Mouse (Mus musculus): ENCODE measurements at regions not wholly inside any gene's neighbourhood (a gene's known extent, or its start where the extent isn't known, plus 50 kb on each side); places are given as distances from the start of the nearest gene placed in this dataset.
A peak's percentile ranks its signal among the peaks of the same experiment; 100 is the strongest.
"Not testable (repeated sequence)": the region's sequence is repeated elsewhere in the genome, so short reads cannot be mapped to it uniquely, and the experiment has no call there.

DNA sequence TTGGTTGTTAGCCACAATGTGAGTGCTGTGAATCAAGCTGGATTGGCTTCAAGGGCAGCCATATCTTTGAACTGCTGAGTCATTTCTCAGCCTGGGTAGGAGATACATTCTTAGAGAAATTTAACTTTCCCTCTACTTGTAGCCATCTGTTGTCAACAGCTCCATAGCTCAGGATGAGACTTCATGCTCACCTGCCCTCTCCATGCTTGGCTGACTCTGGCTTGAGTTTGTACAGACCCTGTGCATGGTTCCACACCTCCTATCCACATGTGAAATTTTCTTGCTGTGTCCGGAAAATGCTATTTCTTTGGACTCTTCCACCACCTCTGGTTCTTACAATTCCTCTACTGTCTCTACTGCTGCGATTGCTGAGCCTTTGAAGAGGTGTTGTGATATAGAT lies 173.9 kb downstream of the Fbxo4 start:
- 58% methylated on average over 2 of the region's 2 CpGs for WGBS
- DNase-seq, result peak; percentile 49
- Histone ChIP-seq H3K4me3 (ENCODE audit: insufficient read depth, low read depth, low read length) (no peak overlapping the region), H3K36me3 (ENCODE audit: control insufficient read depth, insufficient read depth, low read length) (no peaks in the 10 kb centered on the region), H3K27me3 (replicated peaks; ENCODE audit: control insufficient read depth, insufficient read depth, low read length) (no peaks in the 10 kb centered on the region), H3K27ac (ENCODE audit: insufficient read depth, low read depth, low read length) (peak overlapping the region; percentile 39), H3K4me1 (ENCODE audit: control insufficient read depth, insufficient read depth, low read length) (peaks cover 5% of the 10 kb centered on the region; the same call in 1 of the 2 replicates)
- no peak for TF ChIP-seq POLR2A (IDR thresholded peaks at IDR 0.05; ENCODE audit: low read depth, low read length)

DNA sequence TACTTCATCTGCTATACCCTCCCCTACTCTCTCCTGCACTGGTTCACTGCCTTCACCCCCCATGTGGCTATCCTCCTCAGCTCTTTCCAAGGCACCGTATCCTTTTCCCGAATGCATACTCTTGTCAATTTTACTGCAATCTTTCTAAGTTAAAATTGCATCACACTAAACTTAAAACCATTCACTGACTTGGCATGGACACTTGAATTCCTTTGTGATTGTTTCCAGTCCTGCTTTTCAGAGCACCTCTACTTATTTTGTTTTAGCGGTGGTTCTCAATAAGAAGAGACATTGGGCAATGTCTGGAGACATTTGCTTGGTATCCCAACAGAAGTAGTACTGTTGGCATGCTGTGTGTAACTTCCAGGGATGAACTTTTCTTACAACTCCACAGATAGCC lies 192.6 kb upstream of the Ghr start:
- H3K4me1 ChIP-seq (ENCODE audit: control insufficient read depth, insufficient read depth, low read length), result no peaks in the 10 kb centered on the region
- no peaks in the 10 kb centered on the region for H3K27me3 ChIP-seq (replicated peaks; ENCODE audit: control insufficient read depth, insufficient read depth, low read length)
- TF ChIP-seq POLR2A (IDR thresholded peaks at IDR 0.05; ENCODE audit: low read depth, low read length), result no peak
- TF ChIP-seq CTCF (conservative IDR thresholded peaks at IDR 0.05; ENCODE audit: insufficient read depth, insufficient read length, low read depth, low read length), result no peak
- 67% methylated on average over 3 of the region's 3 CpGs for WGBS
- H3K27ac ChIP-seq (ENCODE audit: insufficient read depth, low read depth, low read length), result no peak overlapping the region
- H3K36me3 ChIP-seq (ENCODE audit: control insufficient read depth, insufficient read depth, low read length), result no peaks in the 10 kb centered on the region
- DNase-seq, result no peak
- H3K4me3 ChIP-seq (ENCODE audit: insufficient read depth, low read depth, low read length), result no peak overlapping the region

DNA sequence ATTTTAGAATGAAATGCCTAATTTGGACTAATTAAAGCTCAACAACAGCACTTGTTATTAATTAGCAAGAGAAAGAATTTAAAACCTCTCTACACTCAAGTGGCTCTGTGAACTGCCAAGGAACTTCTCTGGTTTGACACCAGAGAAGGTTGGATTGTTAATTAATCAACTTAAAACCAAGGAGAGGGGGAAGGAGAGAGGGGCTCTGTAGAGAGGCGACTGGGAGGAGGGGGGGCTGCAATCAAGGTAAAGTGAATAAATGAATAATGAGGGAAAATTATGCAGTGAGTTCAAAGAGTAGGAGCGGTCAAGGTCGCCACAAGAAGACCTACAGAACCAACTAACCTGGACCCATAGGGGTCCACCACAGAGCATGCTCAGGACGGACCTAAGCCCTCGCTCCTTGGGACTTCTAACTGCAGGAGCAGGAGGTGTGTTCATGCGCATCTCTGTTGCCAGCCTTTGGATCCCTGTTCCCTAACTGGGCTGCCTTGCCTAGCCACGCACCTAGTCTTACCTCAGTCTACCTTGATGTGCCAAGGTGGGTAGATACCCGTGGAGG lies 189.0 kb upstream of the Ghr start:
- no peak overlapping the region for H3K4me3 ChIP-seq (ENCODE audit: insufficient read depth, low read depth, low read length)
- DNase-seq, result peak; percentile 26
- peak overlapping the region; percentile 68 for H3K27ac ChIP-seq (ENCODE audit: insufficient read depth, low read depth, low read length)
- H3K27me3 ChIP-seq (replicated peaks; ENCODE audit: control insufficient read depth, insufficient read depth, low read length), result no peaks in the 10 kb centered on the region
- H3K36me3 ChIP-seq (ENCODE audit: control insufficient read depth, insufficient read depth, low read length), result no peaks in the 10 kb centered on the region
- no peak for TF ChIP-seq POLR2A (IDR thresholded peaks at IDR 0.05; ENCODE audit: low read depth, low read length)
- no peak for TF ChIP-seq CTCF (conservative IDR thresholded peaks at IDR 0.05; ENCODE audit: insufficient read depth, insufficient read length, low read depth, low read length)
- 53% methylated on average over 8 of the region's 8 CpGs for WGBS
- no peaks in the 10 kb centered on the region for H3K4me1 ChIP-seq (ENCODE audit: control insufficient read depth, insufficient read depth, low read length)

DNA sequence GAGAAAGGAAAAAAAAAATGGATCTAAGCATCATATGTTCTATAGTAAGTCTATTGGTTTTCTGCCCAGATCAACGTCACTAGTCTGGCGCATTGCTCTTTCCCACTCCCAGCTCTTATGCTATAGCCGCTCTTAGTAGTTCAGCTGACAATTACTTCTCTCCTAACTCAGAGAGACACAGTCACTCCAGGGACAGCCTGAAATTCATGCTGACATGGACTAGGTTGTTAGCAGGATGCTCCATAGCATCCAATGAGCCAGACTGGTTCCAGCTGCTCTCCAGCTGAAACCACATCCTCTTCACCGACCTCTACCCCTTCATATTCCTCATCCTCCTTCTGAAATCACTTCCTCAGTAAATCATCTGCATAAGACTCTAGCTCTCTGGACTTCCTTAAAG lies 187.0 kb upstream of the Ghr start:
- Histone ChIP-seq H3K27ac (ENCODE audit: insufficient read depth, low read depth, low read length) (no peak overlapping the region), H3K27me3 (replicated peaks; ENCODE audit: control insufficient read depth, insufficient read depth, low read length) (no peaks in the 10 kb centered on the region), H3K36me3 (ENCODE audit: control insufficient read depth, insufficient read depth, low read length) (no peaks in the 10 kb centered on the region), H3K4me1 (ENCODE audit: control insufficient read depth, insufficient read depth, low read length) (no peaks in the 10 kb centered on the region), H3K4me3 (ENCODE audit: insufficient read depth, low read depth, low read length) (no peak overlapping the region)
- DNase-seq, result peak; percentile 19
- 72% methylated on average over 4 of the region's 4 CpGs for WGBS
- TF ChIP-seq POLR2A (IDR thresholded peaks at IDR 0.05; ENCODE audit: low read depth, low read length) (no peak), CTCF (conservative IDR thresholded peaks at IDR 0.05; ENCODE audit: insufficient read depth, insufficient read length, low read depth, low read length) (no peak)

DNA sequence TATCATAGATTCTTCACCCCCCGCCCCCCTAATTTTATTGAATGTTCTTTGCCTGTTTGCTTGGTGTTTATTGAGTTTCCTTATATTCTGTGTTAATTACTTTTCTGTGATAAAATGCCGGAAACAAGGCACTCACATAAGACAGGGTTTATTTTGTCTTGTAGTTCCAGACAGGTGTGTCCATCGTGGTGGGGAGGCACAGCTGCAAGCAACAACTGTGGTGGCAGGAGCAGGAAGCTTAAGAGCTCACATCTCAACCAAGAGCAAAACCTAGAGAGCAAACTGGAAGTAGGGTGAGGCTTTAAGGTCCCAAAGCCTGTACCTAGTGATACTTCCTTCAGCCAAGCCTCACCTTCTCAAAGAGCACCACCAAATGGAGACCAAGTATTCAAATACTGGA lies 181.4 kb upstream of the Ghr start:
- TF ChIP-seq POLR2A (IDR thresholded peaks at IDR 0.05; ENCODE audit: low read depth, low read length), result no peak
- TF ChIP-seq CTCF (conservative IDR thresholded peaks at IDR 0.05; ENCODE audit: insufficient read depth, insufficient read length, low read depth, low read length), result no peak
- no peak for DNase-seq
- 90% methylated on average over 3 of the region's 3 CpGs for WGBS
- H3K4me3 ChIP-seq (ENCODE audit: insufficient read depth, low read depth, low read length), result no peak overlapping the region
- no peaks in the 10 kb centered on the region for H3K4me1 ChIP-seq (ENCODE audit: control insufficient read depth, insufficient read depth, low read length)
- H3K27ac ChIP-seq (ENCODE audit: insufficient read depth, low read depth, low read length), result no peak overlapping the region
- no peaks in the 10 kb centered on the region for H3K27me3 ChIP-seq (replicated peaks; ENCODE audit: control insufficient read depth, insufficient read depth, low read length)
- no peaks in the 10 kb centered on the region for H3K36me3 ChIP-seq (ENCODE audit: control insufficient read depth, insufficient read depth, low read length)

DNA sequence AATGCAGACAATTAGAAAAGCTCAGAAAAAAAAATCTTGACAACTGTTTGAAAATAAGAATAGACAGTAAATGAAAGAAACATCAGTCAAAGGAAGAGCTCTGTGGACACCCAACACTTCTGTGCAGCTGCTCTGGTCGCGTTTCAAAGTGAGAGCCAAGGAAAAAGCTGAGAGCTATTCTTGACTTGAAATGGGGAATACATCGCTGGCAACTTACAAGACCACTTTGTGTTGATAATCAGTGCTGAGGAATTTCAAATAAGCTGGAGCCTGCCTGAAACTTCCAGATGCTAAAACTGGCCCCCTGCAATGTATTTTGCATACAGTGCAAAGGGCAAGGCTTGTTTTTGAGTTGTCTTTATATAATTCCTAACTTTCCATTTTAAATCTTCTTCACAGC lies 177.1 kb upstream of the Ghr start:
- WGBS, result 36% methylated on average over 3 of the region's 3 CpGs
- Histone ChIP-seq H3K4me1 (ENCODE audit: control insufficient read depth, insufficient read depth, low read length) (no peaks in the 10 kb centered on the region), H3K4me3 (ENCODE audit: insufficient read depth, low read depth, low read length) (no peak overlapping the region), H3K27me3 (replicated peaks; ENCODE audit: control insufficient read depth, insufficient read depth, low read length) (no peaks in the 10 kb centered on the region), H3K36me3 (ENCODE audit: control insufficient read depth, insufficient read depth, low read length) (no peaks in the 10 kb centered on the region), H3K27ac (ENCODE audit: insufficient read depth, low read depth, low read length) (no peak overlapping the region)
- TF ChIP-seq POLR2A (IDR thresholded peaks at IDR 0.05; ENCODE audit: low read depth, low read length), result no peak
- TF ChIP-seq CTCF (conservative IDR thresholded peaks at IDR 0.05; ENCODE audit: insufficient read depth, insufficient read length, low read depth, low read length), result no peak
- DNase-seq, result no peak

DNA sequence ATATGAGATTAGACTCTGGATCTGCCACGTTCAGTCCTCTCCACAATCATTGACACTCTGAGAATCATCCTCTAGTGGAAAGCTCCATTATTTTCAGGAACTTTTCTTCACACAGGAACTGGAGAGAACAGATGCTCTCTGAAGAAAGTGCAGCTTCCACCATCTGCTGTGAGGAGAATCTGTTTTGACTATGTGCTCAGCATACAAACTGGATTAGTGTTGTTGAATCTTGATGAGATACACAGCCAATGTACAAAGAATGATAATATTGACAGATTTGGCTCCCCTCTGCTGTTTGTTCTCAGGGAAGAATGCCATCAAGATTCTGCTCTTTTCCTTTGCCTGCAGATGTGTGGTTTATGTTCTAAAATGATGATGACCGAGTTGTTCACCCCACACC lies 172.3 kb upstream of the Ghr start:
- TF ChIP-seq CTCF (conservative IDR thresholded peaks at IDR 0.05; ENCODE audit: insufficient read depth, insufficient read length, low read depth, low read length) (no peak), POLR2A (IDR thresholded peaks at IDR 0.05; ENCODE audit: low read depth, low read length) (no peak)
- Histone ChIP-seq H3K4me1 (ENCODE audit: control insufficient read depth, insufficient read depth, low read length) (no peaks in the 10 kb centered on the region), H3K27me3 (replicated peaks; ENCODE audit: control insufficient read depth, insufficient read depth, low read length) (no peaks in the 10 kb centered on the region), H3K4me3 (ENCODE audit: insufficient read depth, low read depth, low read length) (no peak overlapping the region), H3K27ac (ENCODE audit: insufficient read depth, low read depth, low read length) (no peak overlapping the region), H3K36me3 (ENCODE audit: control insufficient read depth, insufficient read depth, low read length) (no peaks in the 10 kb centered on the region)
- no peak for DNase-seq
- 85% methylated on average over 2 of the region's 2 CpGs for WGBS

DNA sequence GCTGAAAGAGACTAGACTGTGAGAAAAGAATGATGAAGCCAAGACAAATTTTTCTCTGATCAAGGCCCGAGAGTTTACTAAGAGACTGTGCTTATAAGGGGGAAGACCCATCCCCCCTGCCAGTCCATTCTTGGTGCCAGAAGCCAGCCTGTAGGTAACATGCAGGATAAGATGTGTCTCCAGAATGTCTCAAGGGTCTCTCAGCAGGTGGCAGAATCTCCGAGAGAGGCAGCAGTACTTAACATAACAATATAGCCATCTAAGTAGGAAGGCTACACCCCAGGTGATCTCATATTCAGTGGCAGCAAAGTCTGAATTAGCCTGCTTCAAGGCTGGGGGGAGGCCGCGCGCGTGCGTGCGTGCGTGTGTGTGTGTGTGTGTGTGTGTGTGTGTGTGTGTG lies 164.8 kb upstream of the Ghr start:
- H3K4me3 ChIP-seq (ENCODE audit: insufficient read depth, low read depth, low read length); H3K27me3 ChIP-seq (replicated peaks; ENCODE audit: control insufficient read depth, insufficient read depth, low read length); DNase-seq; H3K36me3 ChIP-seq (ENCODE audit: control insufficient read depth, insufficient read depth, low read length); H3K27ac ChIP-seq (ENCODE audit: insufficient read depth, low read depth, low read length); H3K4me1 ChIP-seq (ENCODE audit: control insufficient read depth, insufficient read depth, low read length): not testable (repeated sequence)
- WGBS, result 87% methylated on average over 9 of the region's 9 CpGs

Data from kidney, adult 2 months (tissue).